Mouse (Mus musculus) adrenal gland, postnatal 14 days (tissue): Measurements from ENCODE around the gene 9930022D16Rik. TPM values are rescaled to one million over a fixed set of nuclear protein-coding genes. Genes with fewer than 3 reads are reported as not detected.

Experiments
- DNase-seq: peaks from one replicate; pipeline ENCODE4 v3.0.0; 2021; ENCODE audit warnings: mixed read lengths
- long read RNA-seq, 2 experiments: library from polyadenylated mRNA; stranded (forward); transcript quantifications; one replicate each; pipeline ENCODE4 v2.0.0; 2021
- total RNA-seq: library from RNA; stranded (reverse); gene quantifications from 2 replicates; pipeline ENCODE4 v1.2.3, GENCODE M21; 2021

Gene 9930022D16Rik
- not detected in 2 replicates for total RNA-seq
- long read RNA-seq, experiment 1 = 0 reads
- long read RNA-seq, experiment 2 = 0 reads

DNA sequence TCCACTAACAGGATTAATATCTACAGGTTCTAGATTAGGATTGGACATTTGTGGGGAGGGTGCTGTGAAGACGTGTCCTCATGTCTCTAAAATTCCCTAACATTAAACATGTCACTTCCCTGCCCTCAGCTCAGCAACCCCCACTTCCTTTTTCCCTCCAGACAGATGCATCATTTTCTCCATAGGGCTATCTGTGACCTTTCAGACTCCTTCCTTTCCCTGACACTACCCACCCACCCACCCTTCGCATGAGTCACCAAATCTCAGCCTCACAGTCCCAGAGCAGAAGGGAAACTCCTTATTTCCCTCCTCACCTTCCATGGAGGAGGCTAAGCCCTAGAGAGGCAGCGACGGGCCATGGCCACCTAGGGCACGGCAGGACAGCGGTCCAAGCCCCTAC, at the start of gene 9930022D16Rik:
9930022D16Rik (plus strand) TSS at position 301 of the 400 bp plus-strand sequence.
- DNase-seq = no peak

DNA sequence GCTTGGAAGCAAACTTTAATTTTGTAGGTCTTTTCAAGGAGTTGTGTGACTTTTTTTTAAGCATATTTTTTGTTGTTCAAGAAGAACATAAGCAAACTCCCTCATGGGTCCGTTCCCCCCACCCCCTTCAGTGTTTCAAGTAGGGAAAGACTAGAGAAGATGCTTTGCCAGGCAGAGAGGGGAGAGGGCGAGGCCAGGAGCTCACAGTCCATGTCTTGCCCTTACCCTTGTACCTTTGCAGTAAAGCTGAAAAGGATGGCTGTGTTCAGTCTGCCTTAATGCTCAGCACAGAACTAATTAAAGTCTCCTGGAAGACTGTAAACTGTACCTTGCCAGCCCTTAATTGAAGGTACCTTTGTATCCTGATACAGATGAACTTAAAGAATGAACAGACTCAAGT, 49.4 kb upstream of the 9930022D16Rik start:
- DNase-seq = peak; percentile 11

DNA sequence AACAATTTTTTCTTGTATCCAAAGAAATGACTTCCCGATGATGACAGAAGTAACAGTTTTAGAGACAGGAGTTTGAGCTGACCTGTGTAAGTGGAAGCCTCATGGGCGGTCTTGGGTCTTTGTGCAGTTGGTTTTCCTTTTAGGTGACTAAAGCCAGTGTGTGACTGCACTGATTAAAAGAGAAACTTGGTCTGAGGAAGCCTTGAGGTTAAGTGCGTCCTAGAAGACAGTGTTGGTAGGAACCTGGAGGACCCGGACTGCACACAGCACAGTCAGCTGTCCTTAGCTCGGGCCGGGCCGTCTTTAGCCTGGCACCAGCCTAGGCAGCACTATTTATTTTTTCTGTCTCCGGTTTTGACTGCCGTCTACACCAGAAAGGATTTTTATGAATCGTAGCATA, 48.8 kb upstream of the 9930022D16Rik start:
- peak; percentile 11 for DNase-seq

DNA sequence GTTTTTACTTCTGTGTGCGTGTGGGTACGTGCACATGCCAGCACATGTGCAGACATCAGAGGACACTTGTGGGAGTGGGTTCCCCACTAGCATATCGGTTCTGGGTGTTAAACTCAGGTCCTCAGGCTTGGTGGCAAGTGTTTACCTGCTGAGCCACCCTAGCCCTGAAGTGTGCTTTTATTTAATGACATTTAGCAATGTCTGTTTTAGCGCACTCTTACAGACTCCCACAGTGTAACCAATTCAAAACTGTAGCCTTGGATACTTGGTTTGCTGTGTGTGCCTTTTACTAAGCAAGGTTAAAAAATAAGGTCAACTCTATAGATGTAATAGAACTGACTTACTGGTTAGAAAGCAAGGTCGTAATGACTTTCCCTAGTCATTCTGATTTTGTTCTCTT, 47.9 kb upstream of the 9930022D16Rik start:
- DNase-seq = no peak

DNA sequence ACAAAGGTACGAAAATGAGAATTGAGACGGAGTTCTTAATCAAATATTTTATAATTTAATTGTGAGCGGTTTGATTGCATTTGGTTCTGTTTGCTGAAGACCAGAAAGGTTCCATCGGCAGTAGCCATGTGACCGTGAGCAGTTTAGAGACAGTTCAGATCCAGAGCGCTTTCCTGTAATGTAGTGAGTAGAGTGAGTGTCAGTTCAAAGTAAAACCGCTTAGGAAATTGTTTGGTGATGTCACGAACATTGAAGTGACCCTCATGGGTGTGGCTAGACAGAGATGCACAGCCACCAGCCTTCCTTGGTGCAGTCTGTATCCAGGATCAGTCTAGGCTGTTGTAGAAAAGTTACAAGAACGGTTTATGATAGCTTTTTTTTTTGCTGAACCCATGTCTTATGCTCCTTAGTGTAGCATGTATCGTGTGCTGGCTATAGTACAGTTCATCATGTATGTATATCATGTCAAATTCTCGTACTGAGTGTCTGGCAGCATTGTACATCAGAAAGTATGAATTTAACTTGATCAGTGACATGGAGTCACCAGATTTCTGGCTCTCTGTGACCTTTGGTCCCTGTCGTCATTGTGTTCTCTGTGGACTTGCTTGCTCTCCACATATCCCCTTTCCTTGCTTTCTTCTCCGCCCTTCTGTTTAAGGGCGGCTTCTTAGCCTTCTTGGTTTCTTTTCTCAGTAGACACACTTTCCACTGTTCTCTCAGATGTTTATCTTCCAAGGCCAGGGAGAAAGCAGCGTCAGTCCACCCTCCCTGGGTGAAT, 46.7 kb upstream of the 9930022D16Rik start:
- peak; percentile 16 for DNase-seq

DNA sequence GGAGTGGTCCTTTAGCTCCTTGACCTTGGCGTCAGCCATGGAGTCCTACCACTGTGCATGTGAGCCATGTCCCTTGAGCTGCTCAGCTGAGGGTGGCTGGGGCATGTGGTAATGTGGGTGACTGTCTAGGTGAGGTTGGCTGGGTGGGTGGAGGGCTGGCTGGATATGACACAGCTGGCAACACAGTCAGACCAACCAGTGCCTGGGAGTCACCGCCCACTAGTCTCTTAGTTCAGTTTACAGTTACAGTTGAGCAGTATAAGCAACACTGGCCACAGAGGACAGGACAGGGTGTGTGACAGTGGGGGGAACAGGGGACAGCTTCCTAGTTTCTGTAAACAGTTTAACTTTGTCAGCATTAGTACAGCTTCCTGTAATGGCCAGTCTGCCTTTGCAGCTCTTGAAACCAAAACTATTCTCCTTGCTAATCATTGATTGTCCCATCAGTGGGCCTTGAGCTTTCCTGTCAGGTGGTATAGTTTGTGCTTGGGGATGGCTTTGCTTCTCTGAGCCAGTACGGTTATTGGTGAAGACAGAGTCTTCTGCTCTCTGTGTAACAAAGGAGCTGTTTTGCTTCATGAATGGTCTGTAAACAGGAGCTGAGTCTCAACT, 44.6 kb upstream of the 9930022D16Rik start:
- DNase-seq = peak; percentile 57

DNA sequence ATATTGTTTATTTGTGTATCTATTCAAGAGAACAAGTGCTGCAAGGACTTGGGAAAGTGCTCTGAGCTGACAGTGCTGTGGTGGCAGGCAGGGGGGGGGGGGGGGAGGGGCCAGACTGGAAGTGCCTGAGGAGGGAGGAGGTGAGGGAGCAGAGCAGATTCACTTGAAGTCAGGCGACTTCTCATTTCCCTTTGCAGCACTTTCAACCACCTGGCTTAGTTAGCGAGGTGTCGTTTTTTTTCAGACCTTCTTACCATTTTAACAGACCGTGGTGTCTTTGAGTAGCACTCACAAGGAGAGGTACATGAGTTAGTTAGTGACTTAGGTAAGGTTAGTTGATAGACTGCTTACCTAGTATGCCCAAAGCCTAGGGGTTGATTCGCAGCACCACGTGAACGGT, 38.3 kb upstream of the 9930022D16Rik start:
- no peak for DNase-seq

DNA sequence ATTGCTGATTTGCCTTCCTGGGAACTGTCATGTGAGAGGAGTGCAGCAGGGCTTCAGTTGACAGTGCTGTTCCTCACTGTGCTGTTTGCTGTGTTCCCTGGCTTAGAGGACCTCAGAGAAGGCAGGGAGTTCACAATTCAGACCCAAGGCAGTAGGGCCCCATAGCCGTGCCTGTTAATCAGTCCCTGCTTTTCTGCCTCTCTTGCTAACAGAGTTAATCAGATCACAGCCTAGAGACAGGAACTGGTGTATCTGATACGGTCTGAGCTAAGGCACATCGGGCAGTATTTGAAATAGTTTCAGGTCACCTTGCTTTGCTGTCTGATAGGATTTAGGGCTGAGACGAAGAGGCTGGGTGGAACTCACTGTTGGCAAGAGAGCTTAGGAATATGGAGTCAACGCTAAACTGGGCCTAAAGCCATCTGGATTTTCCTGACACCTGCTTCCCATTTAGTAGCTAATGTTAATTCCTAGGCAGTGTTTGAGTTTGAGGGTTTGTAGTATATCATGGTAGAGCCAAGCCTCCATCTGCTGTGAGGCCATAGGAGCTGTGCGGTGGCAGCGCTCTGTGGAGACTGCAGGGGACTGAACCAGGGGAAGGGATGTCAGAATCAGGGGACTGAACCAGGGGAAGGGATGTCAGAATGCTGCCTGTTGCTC, 37.1 kb upstream of the 9930022D16Rik start:
- no peak for DNase-seq

DNA sequence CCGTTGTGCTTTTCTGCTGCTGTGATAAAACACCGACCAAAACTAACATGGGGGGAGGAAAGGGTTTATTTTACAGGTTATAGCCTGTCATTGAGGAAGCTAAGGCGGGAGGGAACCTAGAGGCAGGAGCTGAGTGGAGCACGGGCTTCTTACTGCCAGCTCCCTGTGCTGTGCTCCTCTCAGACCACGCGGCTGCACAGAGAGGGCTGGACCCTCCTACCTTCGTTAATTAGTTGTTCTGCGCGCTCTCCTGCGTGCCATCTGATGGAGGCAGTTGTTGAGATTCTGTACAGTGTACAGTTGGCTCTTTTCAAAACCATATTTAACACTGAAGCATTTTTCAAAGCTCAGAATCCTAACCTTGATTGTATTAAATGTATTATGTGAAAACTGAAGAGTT, 36.2 kb upstream of the 9930022D16Rik start:
- DNase-seq = no peak

DNA sequence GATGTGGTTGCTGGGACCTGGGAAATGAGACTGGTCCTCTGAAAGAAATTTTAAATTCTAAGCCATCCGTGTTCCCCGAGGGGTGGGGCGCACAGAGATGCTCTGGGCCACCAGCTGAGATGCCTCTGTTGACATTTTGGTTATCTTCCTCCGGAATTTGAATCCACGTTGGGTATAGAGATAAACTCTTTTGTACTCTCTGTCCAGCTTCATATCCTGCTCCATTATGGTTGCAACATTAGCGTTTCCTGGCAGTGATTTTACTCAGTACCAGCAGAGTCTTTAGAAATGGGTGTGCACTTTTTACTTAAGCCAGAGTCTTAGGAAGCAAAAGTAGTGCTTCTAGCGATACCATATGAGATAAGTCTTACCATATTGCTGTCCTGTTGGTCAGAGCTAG, 35.7 kb upstream of the 9930022D16Rik start:
- no peak for DNase-seq

DNA sequence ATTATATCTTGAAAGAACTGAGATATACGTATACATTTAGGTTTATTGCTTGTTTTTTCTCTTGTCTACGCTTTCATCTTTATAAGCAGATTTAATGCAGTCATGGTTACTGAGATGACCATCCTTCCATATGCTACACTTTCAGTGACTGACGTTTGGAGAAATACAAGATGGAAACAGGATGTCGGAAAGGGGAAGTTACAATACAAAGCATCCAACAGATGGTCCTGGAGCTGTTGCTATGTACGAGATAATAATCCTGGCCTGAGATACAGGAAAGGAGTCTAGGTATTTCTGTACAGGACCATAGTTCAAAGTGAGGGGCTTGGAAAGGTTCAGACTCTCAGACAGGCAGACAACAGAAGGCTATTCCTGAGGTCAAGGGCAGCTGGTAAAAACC, 33.1 kb upstream of the 9930022D16Rik start:
- no peak for DNase-seq

DNA sequence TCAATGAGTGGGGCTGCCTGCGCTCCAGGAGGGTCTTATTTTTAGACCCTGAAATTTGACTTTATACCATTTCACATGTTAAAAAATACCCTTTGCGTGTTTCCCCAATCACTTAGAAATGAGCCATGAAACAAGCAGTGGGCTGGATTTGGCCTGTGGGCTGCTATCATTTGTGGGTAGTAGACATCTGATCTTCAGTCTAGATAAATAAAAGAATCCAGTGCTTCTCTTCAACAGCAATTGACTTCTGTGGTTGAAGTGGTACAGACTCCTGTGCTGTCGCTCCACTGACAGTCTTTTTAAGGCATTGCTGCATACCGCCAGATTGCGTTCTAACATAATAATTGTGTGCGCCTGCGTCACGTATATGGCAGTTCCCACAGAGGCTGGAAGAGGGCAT, 28.4 kb upstream of the 9930022D16Rik start:
- DNase-seq = no peak

DNA sequence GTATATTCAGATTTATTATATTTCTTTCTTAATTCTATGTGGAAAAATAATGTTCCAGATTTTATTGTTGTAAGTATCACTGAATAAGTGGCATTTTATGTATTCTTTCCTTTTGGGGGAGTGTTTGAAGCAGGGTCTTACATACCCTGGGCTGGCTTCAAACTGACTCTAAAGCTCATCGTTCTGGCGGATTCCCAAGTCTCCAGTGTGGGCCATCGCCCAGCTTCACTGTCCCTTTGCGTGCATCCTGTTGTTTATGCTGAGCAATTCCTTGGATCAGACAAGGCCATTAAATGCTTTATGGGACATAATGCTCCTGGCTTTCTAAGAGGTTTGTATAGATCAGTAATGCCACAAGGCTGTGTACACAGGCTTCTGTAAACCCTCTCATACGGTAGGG, 24.7 kb upstream of the 9930022D16Rik start:
- no peak for DNase-seq

DNA sequence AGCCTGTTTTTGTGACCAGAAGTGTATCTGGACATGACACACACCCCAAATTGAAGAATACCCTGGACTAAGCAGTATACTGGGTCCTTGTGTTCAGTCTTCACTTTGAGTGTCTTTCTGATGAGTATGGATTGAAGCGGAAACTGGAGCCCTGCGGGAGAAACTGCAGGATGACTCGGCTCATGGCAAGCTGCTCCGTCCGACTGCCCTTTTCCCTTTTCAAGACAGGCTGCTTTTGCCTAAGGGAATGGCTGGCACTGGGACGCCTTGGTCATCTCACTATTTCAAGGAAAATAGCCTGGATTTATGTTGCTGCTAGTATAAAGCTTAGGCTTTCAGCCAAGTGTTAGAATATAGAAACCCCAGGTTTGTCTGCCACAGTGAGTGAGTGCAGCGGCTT, 22.5 kb upstream of the 9930022D16Rik start:
- DNase-seq = peak; percentile 38

DNA sequence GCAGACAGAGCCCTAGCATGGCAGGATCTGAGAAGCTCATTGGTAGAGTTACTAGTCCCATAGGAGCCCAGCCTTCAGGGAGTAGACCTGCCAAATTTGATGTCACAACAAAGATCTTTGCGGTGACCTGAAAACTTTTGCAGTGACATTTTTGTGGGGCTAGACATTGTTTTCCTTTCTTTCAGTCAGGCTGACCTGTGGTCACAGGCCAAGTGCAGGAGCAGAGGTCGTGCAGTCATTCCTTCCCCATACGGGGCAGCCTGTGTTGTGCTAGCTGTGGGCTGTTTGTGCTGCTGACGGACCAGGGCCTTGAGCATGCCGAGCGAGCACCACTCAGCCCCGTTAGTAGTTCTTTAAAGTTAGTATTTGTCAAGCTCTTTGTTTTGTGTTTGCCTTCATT, 22.0 kb upstream of the 9930022D16Rik start:
- peak; percentile 28 for DNase-seq

DNA sequence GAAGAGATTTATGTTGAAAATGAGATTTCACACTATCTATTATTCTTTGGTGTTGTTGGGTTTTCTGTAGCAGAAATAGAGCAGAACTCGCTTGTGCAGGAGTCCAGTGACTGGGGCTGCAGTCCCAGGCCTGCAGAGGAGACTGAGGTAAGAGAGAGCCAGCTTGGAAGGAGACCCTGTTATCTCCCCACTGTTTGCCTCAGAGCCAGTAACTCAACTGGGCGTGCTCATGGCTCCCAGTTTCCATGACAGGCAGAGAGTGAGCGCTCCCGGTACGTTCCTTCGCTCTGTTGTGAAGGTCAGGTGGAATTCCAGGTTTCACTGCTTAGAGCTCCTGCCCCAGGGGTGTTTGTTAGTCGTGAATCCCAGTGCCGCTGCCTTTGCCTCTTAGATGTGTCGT, 21.1 kb upstream of the 9930022D16Rik start:
- no peak for DNase-seq

DNA sequence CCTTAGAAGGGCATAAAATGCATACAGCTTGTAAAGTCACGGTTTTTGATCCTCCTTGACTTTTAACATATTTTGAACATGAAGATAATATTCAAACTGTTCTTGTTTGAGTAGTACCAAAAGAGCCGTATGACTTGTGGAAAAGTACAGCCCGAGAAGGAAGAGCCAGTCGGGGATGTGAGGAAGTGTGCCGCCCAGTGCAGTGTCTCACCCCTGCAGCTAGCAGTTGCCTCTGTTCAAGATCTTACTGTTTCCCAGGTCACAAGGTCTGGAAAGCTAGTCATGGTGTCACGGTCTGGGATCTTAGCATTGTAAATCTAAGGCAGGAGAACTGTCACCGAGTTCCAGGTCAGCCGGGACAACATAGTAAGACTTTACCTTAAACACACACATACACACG, 19.0 kb upstream of the 9930022D16Rik start:
- no peak for DNase-seq

DNA sequence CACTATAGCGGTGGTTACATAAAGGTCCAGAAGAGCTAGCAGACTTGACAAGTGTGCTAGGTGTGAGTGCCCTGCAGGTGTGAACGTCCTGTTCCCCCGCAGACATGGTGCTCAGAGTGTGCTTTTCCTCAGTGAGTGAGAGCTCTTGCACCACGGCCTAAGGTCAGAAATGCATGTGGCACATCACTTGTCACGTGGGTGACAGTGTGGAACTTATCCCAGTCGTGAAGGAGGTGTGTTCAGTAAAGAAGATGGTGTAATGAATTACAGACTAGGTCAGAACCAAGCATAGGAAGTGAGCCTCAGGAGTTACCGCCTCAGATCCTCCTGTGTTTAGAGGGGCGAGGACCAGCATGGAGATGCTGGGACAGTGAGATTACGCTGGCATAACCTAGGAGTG, 18.4 kb upstream of the 9930022D16Rik start:
- no peak for DNase-seq

DNA sequence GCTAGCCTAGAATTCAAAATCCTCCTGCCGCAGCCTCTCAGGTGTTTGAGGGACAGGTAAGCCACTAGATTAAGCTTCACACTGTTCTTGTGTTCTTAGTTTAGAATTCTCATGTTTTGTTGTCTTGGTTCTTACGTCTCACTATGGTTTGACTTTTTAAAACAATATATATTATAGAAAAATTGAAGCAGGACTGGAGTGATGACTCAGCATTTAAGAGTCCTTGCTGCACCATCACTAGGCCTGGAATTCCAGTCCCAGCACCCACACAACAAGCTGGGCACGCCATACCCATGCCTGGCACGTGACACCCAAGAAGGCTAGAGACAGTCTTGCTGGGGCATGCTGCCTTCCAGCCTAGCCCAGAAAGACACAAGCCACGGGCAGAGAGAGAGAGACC, 7.3 kb upstream of the 9930022D16Rik start:
- no peak for DNase-seq

DNA sequence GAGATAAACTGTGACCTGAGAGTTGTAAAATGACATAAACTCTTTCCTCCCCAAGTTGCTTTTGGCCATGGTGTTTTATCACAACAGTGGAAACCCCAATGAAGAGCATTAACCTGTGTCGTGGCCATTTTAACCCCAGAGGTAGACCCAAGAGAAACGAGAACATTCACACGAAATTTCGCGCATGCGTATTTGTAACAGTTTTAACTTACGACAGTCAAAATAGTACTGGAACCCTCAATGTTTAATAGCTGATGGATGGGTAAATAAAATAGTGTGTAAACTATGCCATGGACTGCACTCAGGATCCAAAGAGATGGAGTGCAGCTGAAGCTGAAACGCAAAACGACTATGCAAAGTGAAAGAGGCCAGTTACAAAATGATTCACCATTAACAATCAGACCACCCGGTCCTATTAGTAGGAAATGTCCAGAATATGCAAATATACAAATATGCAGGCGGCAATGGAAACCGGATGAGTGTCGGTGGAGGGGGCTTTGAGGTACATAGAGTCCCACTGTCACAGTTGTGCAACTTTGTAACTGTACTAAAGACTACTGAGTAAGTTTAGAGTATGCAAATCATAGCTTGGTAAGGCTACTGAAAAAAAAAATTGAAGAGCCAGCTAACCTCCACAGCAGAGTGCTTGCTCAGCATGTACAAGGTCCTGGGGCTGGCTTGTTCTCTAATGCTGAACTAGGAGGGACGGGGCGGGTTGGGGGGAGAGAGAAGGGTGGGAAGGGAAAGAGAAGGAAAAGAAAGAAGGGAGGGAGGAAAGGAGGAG, 3.3 kb upstream of the 9930022D16Rik start:
- DNase-seq = no peak

DNA sequence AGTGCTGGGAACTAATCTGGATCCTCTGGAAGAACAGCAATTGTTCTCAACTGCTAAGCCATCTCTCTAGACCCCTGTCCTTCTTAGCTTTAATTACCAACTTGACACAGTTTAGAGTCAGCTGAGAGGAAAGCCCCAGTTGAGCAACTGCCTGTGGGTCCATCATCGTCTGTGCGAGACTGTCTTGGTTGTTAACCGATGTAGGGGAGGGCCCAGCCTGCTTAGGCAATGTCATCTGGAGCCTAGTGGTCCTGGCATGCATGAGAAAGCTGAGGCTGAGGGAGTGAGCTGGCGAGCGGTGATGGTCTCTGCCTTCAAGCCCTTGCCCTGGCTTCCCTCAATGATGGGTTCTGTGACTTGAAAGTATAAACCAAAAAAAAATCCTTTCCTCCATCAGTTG, 1.1 kb downstream of the 9930022D16Rik start:
- DNase-seq = no peak

DNA sequence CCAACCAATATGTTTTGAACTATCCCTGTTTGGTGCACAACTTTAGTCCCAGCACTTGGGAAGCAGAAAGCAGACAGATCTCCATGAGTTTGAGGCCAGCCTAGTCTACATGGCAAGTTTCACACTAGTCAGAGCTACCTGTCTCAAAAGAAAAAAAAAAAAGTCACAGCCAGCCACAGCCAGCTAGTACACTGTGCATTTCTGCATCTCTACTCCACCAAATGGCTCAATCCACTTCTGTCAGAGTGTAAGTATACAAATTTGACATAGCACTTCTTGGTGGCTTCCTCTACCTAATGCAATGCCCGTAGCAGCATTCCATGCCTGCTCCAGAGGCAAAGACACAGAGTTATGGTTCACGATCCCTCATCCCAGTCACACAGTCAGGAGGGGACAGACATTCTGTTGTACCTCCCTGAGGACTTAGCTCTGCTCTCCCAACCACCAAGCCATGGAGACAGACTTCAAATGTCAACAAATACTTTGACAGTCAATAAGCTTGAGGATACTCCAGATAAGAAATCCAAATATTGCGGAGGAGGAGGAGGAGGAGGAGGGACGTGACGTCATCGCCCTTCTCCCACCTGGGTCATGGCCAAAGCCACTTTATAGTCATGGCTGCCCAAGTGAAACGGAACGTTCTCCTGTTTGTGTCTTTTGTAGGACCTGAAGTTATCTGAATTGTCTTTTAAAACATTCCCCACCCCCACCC, 3.1 kb downstream of the 9930022D16Rik start:
- no peak for DNase-seq
